Mouse (Mus musculus) liver, embryonic 12.5 days (tissue): ENCODE data around the gene Cntfr. TPM values are rescaled to one million over a fixed set of nuclear protein-coding genes. Genes with fewer than 3 reads are reported as not detected.
A peak's percentile ranks its signal among the peaks of the same experiment; 100 is the strongest.

Source experiments
- ATAC-seq: fragments of 200-750 bp; cut with Nextera tagmentation; 2 replicates; pipeline ENCODE4 v1.8.0; 2017; ENCODE audit warnings: moderate number of reproducible peaks, mild to moderate bottlenecking, moderate library complexity
- H3K27ac ChIP-seq: fragments of 300-500 bp; sonication (generic); 2 replicates; pipeline ENCODE4 v1.5.1; 2016; ENCODE audit warnings: mild to moderate bottlenecking
- H3K27me3 ChIP-seq: fragments of 300-500 bp; sonication (generic); replicated peaks from 2 replicates; pipeline ENCODE4 v1.6.1; 2016; ENCODE audit warnings: mild to moderate bottlenecking, moderate library complexity
- H3K36me3 ChIP-seq: fragments of 300-500 bp; sonication (generic); 2 replicates; pipeline ENCODE4 v1.6.1; 2016; ENCODE audit warnings: mild to moderate bottlenecking, moderate library complexity
- H3K4me1 ChIP-seq: fragments of 300-500 bp; sonication (generic); 2 replicates; pipeline ENCODE4 v1.6.1; 2016
- H3K4me2 ChIP-seq: fragments of 300-500 bp; sonication (generic); 2 replicates; pipeline ENCODE4 v1.6.1; 2016; ENCODE audit warnings: mild to moderate bottlenecking, moderate library complexity
- H3K4me3 ChIP-seq: fragments of 300-500 bp; sonication (generic); 2 replicates; pipeline ENCODE4 v1.5.1; 2016; ENCODE audit warnings: mild to moderate bottlenecking, moderate library complexity
- H3K9ac ChIP-seq: fragments of 300-500 bp; sonication (generic); 2 replicates; pipeline ENCODE4 v1.6.1; 2016; ENCODE audit warnings: mild to moderate bottlenecking, moderate library complexity
- H3K9me3 ChIP-seq: fragments of 300-500 bp; sonication (generic); replicated peaks from 2 replicates; pipeline ENCODE4 v1.6.1; 2016; ENCODE audit warnings: mild to moderate bottlenecking, moderate library complexity
- WGBS: fragments of 180-500 bp; shearing (Covaris S2); methylation state at CpG from one replicate; pipeline ENCODE4 v1.1.7; 2016; ENCODE audit not compliant: insufficient replicate concordance; 5-methylcytosine and 5-hydroxymethylcytosine counted together
- polyA plus RNA-seq: library from polyadenylated mRNA; unstranded; fragments of >200 nt; fragmentation: Nextera tagmentation; extraction: Ambion mirVana; gene quantifications from 2 replicates; pipeline ENCODE4 v1.2.1, GENCODE M21; 2016

The Cntfr gene
- polyA plus RNA-seq, 1 experiment from 2014 or later: 1.4 TPM

DNA sequence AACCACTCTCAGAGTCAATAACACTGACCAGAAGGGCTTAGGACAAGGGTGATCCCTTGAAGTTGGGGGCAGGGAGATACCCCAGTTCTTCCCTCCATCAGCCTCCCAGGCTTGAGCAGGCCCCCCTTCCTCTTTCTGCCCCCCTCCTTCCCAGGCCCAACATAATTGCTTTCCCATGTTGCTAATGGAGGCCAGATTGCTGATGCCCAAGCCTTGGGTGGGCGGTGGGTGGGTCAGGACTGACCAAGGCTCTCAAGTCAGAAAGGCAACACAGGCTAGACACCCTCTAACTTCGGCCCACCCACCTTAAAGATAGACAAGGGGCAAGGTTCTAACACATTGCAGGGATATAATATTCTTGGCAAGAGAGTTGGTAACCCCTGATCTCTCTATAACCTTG, 41.4 kb downstream of the Cntfr start:
- H3K4me3 ChIP-seq: no peak overlapping the region
- peaks cover 51% of the 10 kb centered on the region for H3K27me3 ChIP-seq
- peaks cover 19% of the 10 kb centered on the region for H3K4me1 ChIP-seq
- no peak overlapping the region for H3K9ac ChIP-seq
- no peak overlapping the region for H3K4me2 ChIP-seq
- ATAC-seq: no peak
- no peak overlapping the region for H3K27ac ChIP-seq
- H3K9me3 ChIP-seq: no peaks in the 10 kb centered on the region
- H3K36me3 ChIP-seq: no peaks in the 10 kb centered on the region
- 58% methylated on average over 2 of the region's 2 CpGs for WGBS

DNA sequence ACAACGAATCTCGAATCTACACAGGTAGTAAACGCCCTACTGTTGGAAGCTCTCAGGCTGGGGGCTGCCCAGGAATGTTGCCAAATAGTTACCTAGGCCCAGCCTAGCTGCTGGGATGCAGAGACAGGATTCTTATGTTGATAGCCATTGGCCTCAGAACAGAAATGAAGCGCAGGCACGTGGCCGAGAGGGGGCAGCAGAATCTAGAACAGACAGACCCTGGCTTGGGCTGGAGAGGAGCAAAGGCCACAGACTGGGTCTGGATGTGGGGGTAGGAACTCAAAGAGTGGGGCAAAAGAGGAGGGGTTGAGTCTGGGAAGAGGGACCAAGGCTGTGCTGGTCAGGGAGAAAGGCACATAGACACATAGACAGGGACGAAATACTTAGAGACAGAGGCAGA, 42.7 kb downstream of the Cntfr start:
- Histone ChIP-seq H3K9ac (no peak overlapping the region), H3K27me3 (peaks cover 39% of the 10 kb centered on the region), H3K4me3 (no peak overlapping the region), H3K4me1 (peaks cover 21% of the 10 kb centered on the region), H3K9me3 (no peaks in the 10 kb centered on the region), H3K36me3 (no peaks in the 10 kb centered on the region), H3K4me2 (no peak overlapping the region), H3K27ac (no peak overlapping the region)
- no peak for ATAC-seq
- WGBS: 19% methylated on average over 7 of the region's 7 CpGs

DNA sequence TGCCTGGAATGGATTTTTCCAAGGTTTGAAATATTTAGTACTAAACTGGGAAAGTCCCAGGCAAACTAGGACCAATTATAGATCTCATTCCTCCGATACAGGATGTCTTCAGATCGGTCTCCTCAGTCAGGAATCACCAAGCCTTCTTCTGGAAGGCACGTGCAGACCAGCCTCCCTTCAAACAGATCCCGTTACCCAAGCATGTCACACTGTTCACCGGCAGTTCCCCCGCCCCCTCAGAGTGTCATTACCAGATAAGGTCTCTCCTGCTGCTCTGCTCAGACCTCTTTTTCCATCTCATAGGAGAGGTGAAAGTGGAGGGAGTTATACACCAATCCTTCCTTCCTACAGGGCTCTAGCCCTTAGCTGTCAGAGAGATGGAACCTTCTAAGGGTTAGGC, 43.2 kb downstream of the Cntfr start:
- no peak overlapping the region for H3K9ac ChIP-seq
- no peak overlapping the region for H3K4me2 ChIP-seq
- H3K4me3 ChIP-seq: no peak overlapping the region
- WGBS: 48% methylated on average over 6 of the region's 6 CpGs
- peaks cover 22% of the 10 kb centered on the region for H3K4me1 ChIP-seq
- peak; percentile 49; the same call in 1 of the 2 replicates for ATAC-seq
- H3K27ac ChIP-seq: no peak overlapping the region
- H3K27me3 ChIP-seq: peaks cover 35% of the 10 kb centered on the region
- H3K36me3 ChIP-seq: no peaks in the 10 kb centered on the region
- H3K9me3 ChIP-seq: no peaks in the 10 kb centered on the region

DNA sequence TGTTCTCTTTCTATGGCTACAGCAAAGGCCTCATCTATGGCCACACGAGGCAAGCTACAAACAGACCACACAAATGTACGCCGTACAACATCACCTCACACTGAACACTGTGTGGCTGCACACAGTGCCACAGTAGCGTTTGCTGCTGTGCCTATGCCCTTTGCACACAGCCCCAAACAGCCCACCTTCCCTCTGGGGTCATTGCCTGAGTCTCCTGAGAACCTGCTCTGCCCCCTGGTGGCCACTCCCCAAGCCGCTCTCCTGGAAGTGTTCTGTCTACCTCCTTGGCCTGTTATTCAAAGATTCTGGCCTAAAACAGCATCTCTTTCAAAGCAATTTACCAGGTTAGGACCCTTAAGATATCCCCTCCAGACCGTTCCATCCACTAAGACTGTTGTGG, 43.6 kb downstream of the Cntfr start:
- H3K4me3 ChIP-seq: no peak overlapping the region
- H3K27me3 ChIP-seq: peaks cover 30% of the 10 kb centered on the region
- H3K4me2 ChIP-seq: no peak overlapping the region
- no peaks in the 10 kb centered on the region for H3K9me3 ChIP-seq
- 45% methylated on average over 6 of the region's 6 CpGs for WGBS
- H3K27ac ChIP-seq: no peak overlapping the region
- no peaks in the 10 kb centered on the region for H3K36me3 ChIP-seq
- ATAC-seq: no peak
- no peak overlapping the region for H3K9ac ChIP-seq
- H3K4me1 ChIP-seq: peaks cover 22% of the 10 kb centered on the region

DNA sequence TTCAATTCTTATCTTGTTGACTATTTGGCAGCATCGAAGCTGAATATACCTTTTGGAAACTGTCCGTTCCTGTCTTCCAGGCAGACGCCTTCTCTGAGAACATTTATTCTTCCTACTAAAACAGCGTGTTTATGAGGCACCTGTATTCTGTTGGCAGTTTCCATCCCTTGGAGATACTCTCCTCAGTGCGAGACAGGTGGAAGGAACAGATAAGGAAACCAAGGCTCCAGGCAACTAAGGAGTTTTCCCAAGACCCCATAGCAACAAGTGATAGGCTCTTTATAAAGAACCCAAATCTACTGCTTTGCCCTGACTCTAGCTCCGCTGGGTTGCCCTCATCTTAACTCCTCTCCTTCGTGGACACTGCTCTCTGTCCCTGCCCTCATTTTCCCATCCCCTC, 48.3 kb downstream of the Cntfr start:
- H3K36me3 ChIP-seq: no peaks in the 10 kb centered on the region
- 32% methylated on average over 7 of the region's 7 CpGs for WGBS
- H3K27me3 ChIP-seq: 0 out of 2 replicates have a peak, but pooled peaks cover 3% of the 10 kb centered on the region
- ATAC-seq: peak; percentile 85
- no peak overlapping the region for H3K4me3 ChIP-seq
- peaks cover 18% of the 10 kb centered on the region for H3K4me1 ChIP-seq
- H3K9me3 ChIP-seq: no peaks in the 10 kb centered on the region
- H3K27ac ChIP-seq: peak overlapping the region; percentile 46; the same call in 1 of the 2 replicates
- peak overlapping the region; percentile 27 for H3K4me2 ChIP-seq
- no peak overlapping the region for H3K9ac ChIP-seq

DNA sequence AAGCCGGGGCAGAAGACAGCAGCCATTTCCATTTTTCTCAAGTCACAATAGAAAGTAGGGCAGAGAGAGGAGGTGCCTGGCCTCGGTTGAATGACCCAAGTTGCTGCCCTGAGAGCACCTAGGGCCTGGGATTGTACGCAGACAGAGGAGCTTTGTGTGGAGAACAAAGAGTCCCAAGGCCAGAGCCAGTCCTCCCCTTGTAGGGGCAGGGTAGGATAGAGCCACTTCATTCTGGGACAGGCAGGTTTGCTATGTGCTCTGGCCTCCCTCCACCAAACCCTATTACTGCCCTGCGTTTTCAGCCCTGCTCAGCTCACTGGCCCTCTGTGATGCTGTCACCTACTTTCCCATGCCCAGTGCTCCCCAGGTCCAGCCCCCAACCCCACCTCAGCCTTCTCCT, 48.7 kb downstream of the Cntfr start:
- Histone ChIP-seq H3K4me2 (peak overlapping the region; percentile 27; the same call in 1 of the 2 replicates), H3K27ac (peak overlapping the region; percentile 46; the same call in 1 of the 2 replicates), H3K9ac (no peak overlapping the region; the same call in 1 of the 2 replicates), H3K4me3 (no peak overlapping the region), H3K27me3 (0 out of 2 replicates have a peak, but pooled peaks cover 3% of the 10 kb centered on the region), H3K9me3 (no peaks in the 10 kb centered on the region), H3K36me3 (no peaks in the 10 kb centered on the region), H3K4me1 (peaks cover 18% of the 10 kb centered on the region)
- 54% methylated on average over 4 of the region's 4 CpGs for WGBS
- no peak for ATAC-seq

DNA sequence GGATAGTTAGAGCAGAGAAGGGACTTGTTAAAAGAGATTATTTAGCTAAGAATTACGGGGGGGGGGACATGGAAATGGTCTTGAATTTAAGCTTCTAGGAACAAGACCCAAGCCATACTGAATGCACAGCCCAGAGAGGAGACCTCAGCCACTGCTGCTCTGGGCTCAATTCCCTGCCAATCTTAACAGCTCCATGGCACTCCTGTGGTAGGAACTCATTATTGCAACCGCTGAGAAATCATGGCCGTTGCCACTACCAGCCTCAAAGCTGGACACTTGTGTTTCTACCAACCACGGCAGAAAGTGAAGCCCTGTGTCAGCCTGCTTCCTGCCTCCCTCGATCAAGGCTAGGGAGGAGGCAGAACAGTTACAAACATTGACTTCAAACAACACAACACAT, 51.4 kb downstream of the Cntfr start:
- no peak overlapping the region for H3K4me2 ChIP-seq
- no peak overlapping the region for H3K27ac ChIP-seq
- WGBS: 17% methylated on average over 5 of the region's 5 CpGs
- no peaks in the 10 kb centered on the region for H3K9me3 ChIP-seq
- H3K4me1 ChIP-seq: peaks cover 22% of the 10 kb centered on the region
- no peak overlapping the region for H3K9ac ChIP-seq
- no peaks in the 10 kb centered on the region for H3K36me3 ChIP-seq
- ATAC-seq: no peak
- H3K27me3 ChIP-seq: no peaks in the 10 kb centered on the region; the same call in 1 of the 2 replicates
- no peak overlapping the region for H3K4me3 ChIP-seq

DNA sequence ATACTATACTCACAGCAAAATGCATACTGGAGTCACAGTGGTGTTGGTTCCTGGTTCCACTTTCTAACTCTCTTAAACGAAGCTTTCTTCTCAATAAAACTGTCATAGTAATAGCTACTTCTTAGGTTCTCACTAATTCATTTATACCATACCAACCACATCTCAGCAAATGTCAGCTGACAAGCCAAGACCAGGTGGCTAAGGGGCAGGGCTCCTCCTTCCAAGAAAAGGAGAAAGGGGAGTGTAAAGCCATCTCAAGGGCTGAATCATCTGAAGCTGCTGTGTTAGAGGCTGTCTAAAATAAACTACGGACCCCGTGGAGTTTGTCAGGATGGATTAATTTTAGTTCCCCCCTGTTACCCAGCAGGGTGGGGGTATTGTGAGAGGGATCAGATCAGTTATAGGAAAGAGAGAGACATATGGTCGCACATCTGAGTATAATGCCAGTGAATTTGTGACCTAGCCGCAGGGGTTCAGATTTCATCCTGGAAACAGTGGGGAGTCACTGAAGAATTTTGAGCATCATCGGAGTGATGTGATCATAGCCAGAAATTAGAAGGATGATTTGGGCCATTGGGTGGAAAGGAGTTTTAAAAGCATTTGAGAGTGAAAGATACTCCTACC, 55.6 kb downstream of the Cntfr start:
- Histone ChIP-seq H3K4me1 (peaks cover 15% of the 10 kb centered on the region), H3K27ac (no peak overlapping the region), H3K27me3 (peaks cover 37% of the 10 kb centered on the region), H3K36me3 (no peaks in the 10 kb centered on the region), H3K9me3 (no peaks in the 10 kb centered on the region), H3K4me2 (no peak overlapping the region), H3K4me3 (no peak overlapping the region), H3K9ac (no peak overlapping the region)
- WGBS: 71% methylated on average over 6 of the region's 6 CpGs
- ATAC-seq: no peak

DNA sequence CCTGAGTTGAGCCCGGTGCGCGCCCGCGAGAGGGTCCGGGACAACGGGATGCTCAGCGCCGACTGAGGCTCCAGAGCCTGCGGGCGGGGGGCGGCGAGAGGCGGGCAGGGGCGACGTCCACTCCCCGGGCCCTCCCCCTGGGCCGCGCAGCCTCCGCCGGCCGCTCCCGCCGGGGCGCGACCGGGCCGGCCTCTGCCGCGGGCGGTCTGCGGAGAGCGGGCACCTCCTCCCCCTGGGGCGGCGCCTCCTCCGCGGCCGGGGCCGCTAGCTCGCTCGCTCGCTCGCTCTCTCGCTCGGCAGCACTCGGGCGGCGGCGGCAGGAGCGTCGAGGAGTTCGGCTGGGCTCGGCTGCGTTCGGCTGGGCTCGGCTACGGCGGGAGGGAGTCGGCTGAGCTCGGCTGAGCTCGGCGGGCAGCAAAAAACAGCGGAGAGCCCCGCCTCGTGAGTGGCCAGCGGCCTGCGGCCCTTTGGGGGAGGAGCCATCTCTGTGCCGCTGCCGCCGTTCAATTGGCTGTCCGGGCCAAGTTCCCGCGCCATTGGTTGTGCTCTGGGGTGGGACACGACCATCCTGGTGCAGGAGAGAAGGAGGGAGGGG, 56.9 kb downstream of the Cntfr start, which contains the start of gene Enho:
Gene Enho (minus strand): TSS at position 412 of the 595 bp plus-strand sequence.
- under 1% methylated on average over 69 of the region's 74 CpGs for WGBS
- Histone ChIP-seq H3K4me3 (peak within 1 kb of the TSS; percentile 52), H3K36me3 (no peaks in the 10 kb centered on the region), H3K27me3 (peaks cover 47% of the 10 kb centered on the region), H3K9ac (peak within 1 kb of the TSS; percentile 67), H3K4me1 (peaks cover 21% of the 10 kb centered on the region), H3K27ac (peak within 1 kb of the TSS; percentile 32; the same call in 1 of the 2 replicates), H3K4me2 (peak within 1 kb of the TSS; percentile 80), H3K9me3 (no peaks in the 10 kb centered on the region)
- peak; percentile 89 for ATAC-seq

DNA sequence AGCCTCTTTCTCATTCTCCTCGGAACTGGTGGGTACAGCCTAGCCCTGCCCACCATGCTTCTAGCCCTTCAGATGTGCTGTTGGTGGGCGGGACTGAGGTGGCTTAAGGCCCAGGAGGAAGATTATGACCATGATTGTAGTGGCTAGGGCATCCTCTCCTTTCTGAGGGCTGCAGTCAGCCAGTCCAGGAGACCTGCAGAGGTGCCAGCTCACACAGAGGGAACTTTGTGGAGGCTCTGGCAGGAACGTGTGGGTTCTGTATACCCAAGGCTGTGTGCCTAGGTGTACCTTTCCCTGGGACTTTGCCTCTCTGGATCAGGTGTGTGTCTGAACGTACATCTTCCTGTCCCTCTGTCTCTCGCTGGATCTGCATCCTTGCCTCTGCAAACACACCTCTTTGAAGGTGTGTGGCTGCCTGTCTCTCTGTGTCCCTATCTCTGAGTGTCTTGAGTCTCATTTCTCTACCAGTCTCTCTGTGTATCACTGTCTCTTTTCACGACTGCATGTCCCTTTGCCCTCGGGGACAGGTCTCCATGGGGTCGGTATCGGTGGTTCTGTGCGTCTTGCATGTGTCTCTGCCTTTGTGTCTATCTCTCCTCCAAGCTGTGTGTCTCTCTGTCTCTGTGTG, 57.6 kb downstream of the Cntfr start:
- peak overlapping the region; percentile 80 for H3K4me2 ChIP-seq
- ATAC-seq: no peak; the same call in 1 of the 2 replicates
- no peaks in the 10 kb centered on the region for H3K9me3 ChIP-seq
- H3K36me3 ChIP-seq: no peaks in the 10 kb centered on the region
- H3K9ac ChIP-seq: peak overlapping the region; percentile 67
- H3K27ac ChIP-seq: peak overlapping the region; percentile 32; the same call in 1 of the 2 replicates
- H3K27me3 ChIP-seq: peaks cover 51% of the 10 kb centered on the region
- peaks cover 21% of the 10 kb centered on the region for H3K4me1 ChIP-seq
- WGBS: 25% methylated on average over 10 of the region's 10 CpGs
- peak overlapping the region; percentile 52 for H3K4me3 ChIP-seq

DNA sequence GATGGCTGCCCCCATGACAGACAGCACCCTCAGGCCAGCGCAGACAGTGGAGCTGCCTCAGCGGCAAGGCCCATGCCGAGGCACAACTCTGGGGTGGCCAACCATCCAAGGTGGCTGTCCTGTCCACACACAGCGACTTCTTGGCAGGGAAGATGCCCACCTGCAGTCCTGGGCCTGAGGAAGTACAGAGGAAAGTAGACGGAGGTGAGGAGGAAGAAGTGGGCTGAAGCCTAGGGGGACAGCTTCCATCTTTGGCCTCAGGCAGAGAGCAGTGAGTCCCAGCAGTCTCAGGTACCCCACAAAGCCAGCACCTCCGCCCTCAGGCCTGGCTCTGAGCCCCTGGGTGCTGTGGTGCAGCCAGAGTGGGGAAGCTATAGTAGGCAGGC, 58.1 kb downstream of the Cntfr start:
- Histone ChIP-seq H3K27me3 (peaks cover 54% of the 10 kb centered on the region), H3K27ac (no peak overlapping the region), H3K4me2 (no peak overlapping the region), H3K36me3 (no peaks in the 10 kb centered on the region), H3K9ac (no peak overlapping the region), H3K4me3 (no peak overlapping the region), H3K9me3 (no peaks in the 10 kb centered on the region), H3K4me1 (peaks cover 21% of the 10 kb centered on the region)
- no peak for ATAC-seq
- 73% methylated on average over 6 of the region's 6 CpGs for WGBS

DNA sequence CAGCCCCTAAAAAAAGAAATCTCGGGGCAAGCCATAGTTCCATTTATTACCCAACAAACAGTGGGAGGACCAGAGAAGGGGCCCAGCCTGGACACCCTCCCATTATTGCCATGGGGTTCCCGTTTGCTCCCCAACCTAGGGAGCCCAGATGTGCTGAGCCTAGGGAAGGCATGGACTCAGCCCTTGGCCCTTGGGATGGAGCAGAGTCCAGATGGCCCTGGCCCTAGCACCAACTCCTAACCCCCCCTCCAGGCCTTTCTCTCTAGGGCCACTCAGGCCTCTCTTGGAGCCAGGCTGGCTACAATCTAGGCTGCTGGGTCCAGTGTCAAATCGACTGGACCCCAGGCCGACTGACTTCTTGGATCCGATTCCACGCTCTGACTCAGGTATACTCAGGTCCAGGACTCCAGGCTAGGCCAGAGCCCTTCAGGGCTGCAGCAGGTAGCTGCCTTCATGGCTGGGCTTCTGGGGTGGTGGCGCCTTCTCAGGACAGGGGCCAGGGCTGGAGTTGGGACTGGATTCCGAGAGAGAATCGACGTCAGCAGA, 58.6 kb downstream of the Cntfr start:
- ATAC-seq: no peak
- no peaks in the 10 kb centered on the region for H3K36me3 ChIP-seq
- H3K9ac ChIP-seq: no peak overlapping the region
- no peak overlapping the region for H3K4me3 ChIP-seq
- 78% methylated on average over 10 of the region's 10 CpGs for WGBS
- H3K4me2 ChIP-seq: no peak overlapping the region
- H3K4me1 ChIP-seq: peaks cover 21% of the 10 kb centered on the region
- no peaks in the 10 kb centered on the region for H3K9me3 ChIP-seq
- no peak overlapping the region for H3K27ac ChIP-seq
- peaks cover 54% of the 10 kb centered on the region for H3K27me3 ChIP-seq
